Comparison of ENCODE assay signal across 31 mouse cellular contexts in genomic region chrX:108722447-108722846, GRCm38 (mm10). TPM values are rescaled to one million over a fixed set of nuclear protein-coding genes. Genes with fewer than 3 reads are reported as not detected.
A peak's percentile ranks its signal among the peaks of the same experiment; 100 is the strongest.
DNase-seq lines count a peak whose midpoint lies in the region; ATAC-seq and TF ChIP-seq lines count a peak whose summit lies in the region.
"Had no signal": no experiment of that assay in that cellular context is flagged by ENCODE, and none has a peak within 500 bp of the region (broad histone marks: within the 10 kb centered on the region; RNA-seq: fewer than 3 reads in every experiment).

No protein-coding gene starts in this region.

- H3K79me3 ChIP-seq in C2C12 (ENCODE audit: low read depth): no peaks in the 10 kb centered on the region

- no peak for TF ChIP-seq CTCF in lung, embryonic 14.5 days (IDR thresholded peaks at IDR 0.05; ENCODE audit: low read depth)
- TF ChIP-seq CTCF in lung, adult 2 months (IDR thresholded peaks at IDR 0.05; ENCODE audit: insufficient read depth, low read length): no peak
- no peak for TF ChIP-seq CTCF in C2C12 (IDR thresholded peaks at IDR 0.05; ENCODE audit: control insufficient read depth, insufficient read depth, insufficient read length)

- 48% methylated on average over 1 of the region's 1 CpGs for WGBS in lung, embryonic 14.5 days
- 61% methylated on average over 1 of the region's 1 CpGs for WGBS in lung, adult 2 months

- no peaks in the 10 kb centered on the region for H3K4me1 ChIP-seq in lung, embryonic 14.5 days (ENCODE audit: insufficient read depth)
- no peaks in the 10 kb centered on the region for H3K4me1 ChIP-seq in lung, adult 2 months (ENCODE audit: control insufficient read depth, insufficient read depth, low read length)
- H3K4me1 ChIP-seq: embryonic facial prominence, embryonic 15.5 days; forebrain, embryonic 15.5 days; heart, embryonic 12.5 days; heart, embryonic 15.5 days had no signal

- no peak overlapping the region for H3K9ac ChIP-seq in lung, embryonic 14.5 days
- H3K9ac ChIP-seq: embryonic facial prominence, embryonic 15.5 days; forebrain, embryonic 15.5 days; heart, embryonic 12.5 days; heart, embryonic 15.5 days; hindbrain, embryonic 14.5 days had no signal

- no peaks in the 10 kb centered on the region for H3K79me2 ChIP-seq in C2C12 (ENCODE audit: control insufficient read depth, insufficient read depth)
- no peaks in the 10 kb centered on the region for H3K79me2 ChIP-seq in myocyte (ENCODE audit: control insufficient read depth, insufficient read depth)

- no peak for TF ChIP-seq POLR2A in lung, adult 2 months (IDR thresholded peaks at IDR 0.05; ENCODE audit: borderline replicate concordance, extremely low read depth, low read depth, low read length)
- no peak for TF ChIP-seq POLR2A in myocyte (IDR thresholded peaks at IDR 0.05; ENCODE audit: insufficient read length, low read depth)

- no peak overlapping the region for H3K4me2 ChIP-seq in lung, embryonic 14.5 days
- H3K4me2 ChIP-seq in myocyte (ENCODE audit: low read depth): peak overlapping the region; percentile 8
- H3K4me2 ChIP-seq: embryonic facial prominence, embryonic 15.5 days; forebrain, embryonic 15.5 days; heart, embryonic 12.5 days; heart, embryonic 15.5 days; hindbrain, embryonic 14.5 days had no signal

- H3ac ChIP-seq in C2C12 (ENCODE audit: control insufficient read depth, insufficient read length, low read depth) (no peak overlapping the region), myocyte (ENCODE audit: control insufficient read depth, insufficient read length) (no peak overlapping the region)

- H3K27ac ChIP-seq in lung, embryonic 14.5 days (ENCODE audit: low read depth): no peak overlapping the region
- H3K27ac ChIP-seq: embryonic facial prominence, embryonic 15.5 days; forebrain, embryonic 15.5 days; heart, embryonic 15.5 days; hindbrain, embryonic 14.5 days; hindbrain, postnatal 0 days had no signal

- H3K27me3 ChIP-seq in lung, embryonic 14.5 days (ENCODE audit: insufficient read depth, low read length): no peaks in the 10 kb centered on the region
- H3K27me3 ChIP-seq in C2C12 (ENCODE audit: control insufficient read depth, insufficient read depth, insufficient read length) (no peaks in the 10 kb centered on the region), myocyte (ENCODE audit: control insufficient read depth, insufficient read depth, insufficient read length) (no peaks in the 10 kb centered on the region)
- H3K27me3 ChIP-seq: embryonic facial prominence, embryonic 15.5 days; forebrain, embryonic 15.5 days; heart, embryonic 12.5 days; heart, embryonic 15.5 days had no signal

- ATAC-seq in lung, embryonic 14.5 days (ENCODE audit: insufficient read depth): peak; percentile 41; the same call in 1 of the 2 replicates
- ATAC-seq: activated CD4-positive, CD25-positive, alpha-beta regulatory T cell, adult 4 months; forebrain, embryonic 15.5 days; hindbrain, postnatal 0 days; inflammation-experienced regulatory T-cells, adult 6 months had no signal

- H3K9me3 ChIP-seq in lung, embryonic 14.5 days (ENCODE audit: low read depth, low read length): no peaks in the 10 kb centered on the region
- H3K9me3 ChIP-seq: embryonic facial prominence, embryonic 15.5 days; forebrain, embryonic 15.5 days; heart, embryonic 12.5 days; heart, embryonic 15.5 days had no signal

- H3K36me3 ChIP-seq in lung, embryonic 14.5 days (ENCODE audit: insufficient read depth): no peaks in the 10 kb centered on the region
- H3K36me3 ChIP-seq in C2C12 (ENCODE audit: control insufficient read depth, insufficient read depth): no peaks in the 10 kb centered on the region
- H3K36me3 ChIP-seq in myocyte (ENCODE audit: control insufficient read depth, insufficient read depth): no peaks in the 10 kb centered on the region
- H3K36me3 ChIP-seq: embryonic facial prominence, embryonic 15.5 days; forebrain, embryonic 15.5 days; heart, embryonic 12.5 days; heart, embryonic 15.5 days had no signal

- DNase-seq in lung, embryonic 14.5 days: no peak
- DNase-seq in lung, adult 2 months: no peak
- peak; percentile 72 for DNase-seq in 3T3-L1 (ENCODE audit: low read depth, low spot score)
- DNase-seq in ovary, adult 18-20 months (ENCODE audit: low spot score): no peak
- DNase-seq: adrenal gland, adult 8-10 months; adrenal gland, postnatal 25 days; cerebellum, adult 11-12 months; cerebellum, adult 8-10 months; cerebellum, postnatal 10 days; cerebellum, postnatal 36 days; embryo, embryonic 11 days; gastrocnemius, postnatal 25 days; heart, adult 18-20 months; heart, postnatal 10 days; heart, postnatal 36 days had no signal

- no peak overlapping the region for H3K4me3 ChIP-seq in lung, embryonic 14.5 days (ENCODE audit: low read depth, low read length)
- H3K4me3 ChIP-seq in lung, adult 2 months (replicated peaks; ENCODE audit: extremely low read depth, low read depth, low read length): no peak overlapping the region
- no peak overlapping the region for H3K4me3 ChIP-seq in C2C12 (ENCODE audit: insufficient read depth, poor library complexity, severe bottlenecking)
- no peak overlapping the region for H3K4me3 ChIP-seq in myocyte
- H3K4me3 ChIP-seq: embryonic facial prominence, embryonic 15.5 days; forebrain, embryonic 15.5 days; heart, embryonic 12.5 days; heart, embryonic 15.5 days had no signal

TF ChIP-seq in C2C12, 6 proteins besides CTCF, POLR2A, EP300 and RAD21:
- TF ChIP-seq MYOD1 (IDR thresholded peaks at IDR 0.05; ENCODE audit: control insufficient read depth, insufficient read length, low read depth): peak; percentile 50
- no peak for TF ChIP-seq MYOG (IDR thresholded peaks at IDR 0.05; ENCODE audit: control insufficient read depth, extremely low read depth, insufficient read length)
- TF ChIP-seq CEBPB (IDR thresholded peaks at IDR 0.05; ENCODE audit: low read depth): no peak
- no peak for TF ChIP-seq USF1 (IDR thresholded peaks at IDR 0.05; ENCODE audit: low read depth)
TF ChIP-seq in C2C12: peak in this region for 1.

TF ChIP-seq in myocyte, 11 proteins besides CTCF, POLR2A, EP300 and RAD21:
- no peak for TF ChIP-seq E2F4 (IDR thresholded peaks at IDR 0.05; ENCODE audit: insufficient read depth)
- no peak for TF ChIP-seq POLR2AphosphoS2 (IDR thresholded peaks at IDR 0.05; ENCODE audit: insufficient read length, low read depth)
- TF ChIP-seq MAX (IDR thresholded peaks at IDR 0.05; ENCODE audit: low read depth): no peak
- no peak for TF ChIP-seq MYOG (IDR thresholded peaks at IDR 0.05; ENCODE audit: control insufficient read depth in 1 of 3, insufficient read depth in 1 of 3, insufficient read length in 2 of 3, low read depth in 2 of 3)
- peak in 1 of 3 experiments; percentile 5 for TF ChIP-seq MYOD1 (IDR thresholded peaks at IDR 0.05; ENCODE audit: control insufficient read depth in 1 of 3, insufficient read length in 2 of 3, low read depth in 2 of 3)

RNA-seq across cellular contexts. Expression of gene Gm379, which starts 57.8 kb away (rescaled TPM):
- polyA plus RNA-seq in lung, embryonic 14.5 days (2014; fragmentation: Nextera tagmentation; extraction: Ambion mirVana): 0.21 TPM in 1 of 2 replicates, not detected in the other
- 0.14 TPM in 1 of 2 replicates, not detected in the other for polyA plus RNA-seq in lung, adult 2 months (2012; rRNA removed)
- polyA plus RNA-seq in C2C12 (2012; fragmentation: generic; extraction: Trizol) (not detected), myocyte (2012; fragmentation: generic; extraction: Trizol) (0.05 TPM)
- polyA plus RNA-seq: activated CD4-positive, CD25-positive, alpha-beta regulatory T cell, adult 4 months; brain, embryonic 14.5 days; cortical plate, adult 2 months; embryonic facial prominence, embryonic 11.5 days; embryonic facial prominence, embryonic 15.5 days; forebrain, embryonic 11.5 days; forebrain, embryonic 15.5 days; gonadal fat pad, adult 2 months; heart, embryonic 12.5 days; heart, embryonic 15.5 days; hindbrain, embryonic 11.5 days; hindbrain, embryonic 14.5 days; hindbrain, postnatal 0 days; inflammation-experienced regulatory T-cells, adult 6 months had no signal
